Mouse (Mus musculus) lung, adult 2 months (tissue): ENCODE results near the gene Prkaca.

Experiments
- CTCF ChIP-seq: fragments of 200-500 bp; IDR thresholded peaks from 2 replicates; pipeline ENCODE4 v1.5.1; 2011; ENCODE audit warnings: mild to moderate bottlenecking, low read length, control low read depth; ENCODE audit not compliant: insufficient read depth
- POLR2A ChIP-seq: fragments of 200-500 bp; IDR thresholded peaks from 2 replicates; pipeline ENCODE4 v1.6.1; 2011; ENCODE audit warnings: low read depth, mild to moderate bottlenecking, control low read depth, low read length, borderline replicate concordance; ENCODE audit errors: extremely low read depth

- TF ChIP-seq CTCF (no peak), POLR2A (no peak)
Observed at GRCm38 (mm10) chr8:83982449-83982848, 9.7 kb downstream of the Prkaca start.
